7 mouse cellular contexts compared by ENCODE assay signal in genomic region chr14:46880935-46881334, GRCm38 (mm10). TPM values are rescaled to one million over a fixed set of nuclear protein-coding genes. Genes with fewer than 3 reads are reported as not detected.
DNase-seq lines count a peak whose midpoint lies in the region; ATAC-seq lines count a peak whose summit lies in the region.

No protein-coding gene starts in this region.

- ATAC-seq in granulocyte monocyte progenitor cell, adult 5-6 weeks (replicated peaks; ENCODE audit: poor library complexity, severe bottlenecking), result peak; percentile 39

- DNase-seq in B cell, adult 2 months, result peak; percentile 65 to 69
- DNase-seq in ES-CJ7 (ENCODE audit: low read depth, low spot score), result peak; percentile 66
- DNase-seq in cerebellum, adult 9-11 months, result peak; percentile 51
- DNase-seq in kidney, adult 8-10 months, result peak; percentile 43 to 78
- DNase-seq in lung, adult 18-20 months, result peak; percentile 70 to 72
- peak; percentile 57 for DNase-seq in right cerebral cortex, adult 18-20 months

RNA-seq across cellular contexts. Expression of gene Samd4, which starts 1.7 kb away (rescaled TPM):
- not detected in 2 replicates for total RNA-seq in granulocyte monocyte progenitor cell, adult 5-6 weeks (2014; fragmentation: Nextera tagmentation)
- not detected in 2 replicates for total RNA-seq in granulocyte monocyte progenitor cell, adult 5-6 weeks (2017)

RNA-seq across cellular contexts. Expression of gene Cgrrf1, which starts 49.0 kb away (rescaled TPM):
- total RNA-seq in granulocyte monocyte progenitor cell, adult 5-6 weeks (2014; fragmentation: Nextera tagmentation), result 21.5 and 28.4 TPM in 2 replicates
- total RNA-seq in granulocyte monocyte progenitor cell, adult 5-6 weeks (2017), result 21.2 and 22.3 TPM in 2 replicates

RNA-seq across cellular contexts. Expression of gene Gmfb, which starts 58.9 kb away (rescaled TPM):
- total RNA-seq in granulocyte monocyte progenitor cell, adult 5-6 weeks (2014; fragmentation: Nextera tagmentation), result 56.9 and 63.9 TPM in 2 replicates
- 77.5 and 113 TPM in 2 replicates for total RNA-seq in granulocyte monocyte progenitor cell, adult 5-6 weeks (2017)

Comparison
In these comparisons a context has a peak if more than half of its experiments do, and no peak if none do; other contexts are left out.
1. Peak in every context shown above with its lines: DNase-seq and ATAC-seq.